8 mouse cellular contexts compared by ENCODE assay signal in genomic region chr4:41390122-41390521, GRCm38 (mm10). TPM values are rescaled to one million over a fixed set of nuclear protein-coding genes. Genes with fewer than 3 reads are reported as not detected.
A peak's percentile ranks its signal among the peaks of the same experiment; 100 is the strongest.
DNase-seq lines count a peak whose midpoint lies in the region; ATAC-seq and TF ChIP-seq lines count a peak whose summit lies in the region.

No protein-coding gene starts in this region.

- no peak overlapping the region for H3K4me2 ChIP-seq in limb, embryonic 14.5 days (replicated peaks; ENCODE audit: low read depth, low read length, severe bottlenecking)

- no peak for TF ChIP-seq POLR2A in cortical plate, adult 2 months (IDR thresholded peaks at IDR 0.05; ENCODE audit: extremely low read depth, insufficient read depth, low read length)
- no peak for TF ChIP-seq POLR2A in limb, embryonic 14.5 days (IDR thresholded peaks at IDR 0.05; ENCODE audit: borderline replicate concordance, extremely low read depth, insufficient read depth, insufficient read length)
- no peak for TF ChIP-seq POLR2A in testis, adult 2 months (IDR thresholded peaks at IDR 0.05; ENCODE audit: control insufficient read depth, low read depth, low read length)

- H3K9me3 ChIP-seq in limb, embryonic 14.5 days (ENCODE audit: control insufficient read depth, low read length) = no peaks in the 10 kb centered on the region

- H3K9ac ChIP-seq in limb, embryonic 14.5 days (ENCODE audit: low read depth, low read length, severe bottlenecking) = no peak overlapping the region

- peaks cover 3% of the 10 kb centered on the region; the same call in 1 of the 2 replicates for H3K4me1 ChIP-seq in cortical plate, adult 2 months (ENCODE audit: control insufficient read depth, insufficient read depth, low read length)
- no peaks in the 10 kb centered on the region for H3K4me1 ChIP-seq in limb, embryonic 14.5 days (ENCODE audit: control insufficient read depth, insufficient read depth, low read length)
- H3K4me1 ChIP-seq in testis, adult 2 months (ENCODE audit: control insufficient read depth, insufficient read depth, low read length) = no peaks in the 10 kb centered on the region

- H3K27ac ChIP-seq in cortical plate, adult 2 months (ENCODE audit: insufficient read depth, low read length) = no peak overlapping the region
- H3K27ac ChIP-seq in limb, embryonic 14.5 days (replicated peaks; ENCODE audit: low read depth, low read length) = no peak overlapping the region
- H3K27ac ChIP-seq in testis, adult 2 months (ENCODE audit: control insufficient read depth, insufficient read depth, low read depth, low read length) = no peak overlapping the region

- WGBS in limb, embryonic 14.5 days = 29% methylated on average over 3 of the region's 3 CpGs

- no peaks in the 10 kb centered on the region for H3K27me3 ChIP-seq in limb, embryonic 14.5 days (ENCODE audit: control insufficient read depth, insufficient read depth, low read length)
- H3K27me3 ChIP-seq in testis, adult 2 months (ENCODE audit: control insufficient read depth, insufficient read depth, low read length) = no peaks in the 10 kb centered on the region

- ATAC-seq in limb, embryonic 14.5 days (ENCODE audit: low FRiP score, low read depth) = peak; percentile 60; the same call in 1 of the 2 replicates

- peaks cover 72% of the 10 kb centered on the region for H3K36me3 ChIP-seq in limb, embryonic 14.5 days (ENCODE audit: control insufficient read depth, insufficient read depth, low read length)
- H3K36me3 ChIP-seq in testis, adult 2 months (ENCODE audit: control insufficient read depth, insufficient read depth, low read length) = no peaks in the 10 kb centered on the region; the same call in 1 of the 2 replicates

- H3K4me3 ChIP-seq in cortical plate, adult 2 months (ENCODE audit: insufficient read depth, low read length) = no peak overlapping the region
- no peak overlapping the region for H3K4me3 ChIP-seq in limb, embryonic 14.5 days (replicated peaks; ENCODE audit: low read length)
- no peak overlapping the region for H3K4me3 ChIP-seq in testis, adult 2 months (ENCODE audit: control insufficient read depth, low read depth, low read length)

- TF ChIP-seq CTCF in cortical plate, adult 2 months (IDR thresholded peaks at IDR 0.05; ENCODE audit: extremely low read depth, insufficient read depth, low read length) = peak; percentile 91
- peak; percentile 65; the same call in 1 of the 2 replicates for TF ChIP-seq CTCF in testis, adult 2 months (IDR thresholded peaks at IDR 0.05; ENCODE audit: control insufficient read depth, insufficient read depth, insufficient replicate concordance, low read depth, low read length)

- DNase-seq in B cell, adult 2 months = peak; percentile 83 to 85
- peak; percentile 70 to 92 for DNase-seq in adrenal gland, adult (ENCODE audit: inconsistent age in 2 of 2, low spot score in 1 of 2)
- DNase-seq in gastrocnemius, postnatal 10 days = peak; percentile 87
- peak; percentile 63 to 89 for DNase-seq in kidney, adult 8-10 months
- peak; percentile 91 for DNase-seq in limb, embryonic 14.5 days (ENCODE audit: low spot score)
- peak; percentile 54 to 72 for DNase-seq in natural killer cell, adult 2 months (ENCODE audit: low spot score in 2 of 2)

RNA-seq across cellular contexts. Expression of gene Ubap1, which starts 41.3 kb away (rescaled TPM):
- 44.0 and 47.7 TPM in 2 replicates for polyA plus RNA-seq in cortical plate, adult 2 months (2012; rRNA removed)
- 10 to 100 TPM; 39.9 to 43.7 TPM for total RNA-seq in gastrocnemius, postnatal 10 days (2021)
- polyA plus RNA-seq in limb, embryonic 14.5 days (2012; rRNA removed) = 34.9 and 48.3 TPM in 2 replicates
- 48.9 and 51.4 TPM in 2 replicates for polyA plus RNA-seq in limb, embryonic 14.5 days (2014; fragmentation: Nextera tagmentation; extraction: Ambion mirVana)
- polyA plus RNA-seq in testis, adult 2 months (2012; rRNA removed) = 44.2 and 47.8 TPM in 2 replicates
